Mouse (Mus musculus) WW6 (cell line): ENCODE results near the gene Pomt2.
"Not testable (repeated sequence)": the region's sequence is repeated elsewhere in the genome, so short reads cannot be mapped to it uniquely, and the experiment has no call there.

Experiments used
- DNase-seq: peaks from one replicate; pipeline ENCODE4 v3.0.0-alpha.2; 2013; ENCODE audit warnings: low read depth, low spot score

Gene Pomt2

GRCm38 (mm10) chr12:87147395-87148089 lies at the start of gene Pomt2:
Gene Pomt2, minus strand, starts transcription at chr12:87147968.
- peak; percentile 91 for DNase-seq

- no peak for DNase-seq
Observed at GRCm38 (mm10) chr12:87196310-87196709, 48.5 kb upstream of the Pomt2 start.

- no peak for DNase-seq
Observed at GRCm38 (mm10) chr12:87195069-87195468, 47.3 kb upstream of the Pomt2 start.

- DNase-seq, result no peak
Observed at GRCm38 (mm10) chr12:87193008-87193407, 45.2 kb upstream of the Pomt2 start.

GRCm38 (mm10) chr12:87177631-87178030 lies 29.9 kb upstream of the Pomt2 start:
- DNase-seq, result no peak

GRCm38 (mm10) chr12:87175194-87175946 lies 27.6 kb upstream of the Pomt2 start:
- DNase-seq, result no peak

- no peak for DNase-seq
Observed at GRCm38 (mm10) chr12:87160815-87161214, 13.0 kb upstream of the Pomt2 start.

- DNase-seq, result no peak
Observed at GRCm38 (mm10) chr12:87160310-87160709, 12.5 kb upstream of the Pomt2 start.

GRCm38 (mm10) chr12:87158099-87158498 lies 10.3 kb upstream of the Pomt2 start:
- no peak for DNase-seq

- no peak for DNase-seq
Observed at GRCm38 (mm10) chr12:87157361-87157760, 9.6 kb upstream of the Pomt2 start.

- DNase-seq, result not testable (repeated sequence)
Observed at GRCm38 (mm10) chr12:87154448-87154847, 6.7 kb upstream of the Pomt2 start.

GRCm38 (mm10) chr12:87149471-87149870 lies 1.7 kb upstream of the Pomt2 start:
- DNase-seq, result no peak

GRCm38 (mm10) chr12:87148136-87148535 lies 368 bp upstream of the Pomt2 start:
- DNase-seq, result no peak

GRCm38 (mm10) chr12:87146966-87147365 lies 802 bp downstream of the Pomt2 start, which contains the start of gene Gstz1:
Gene Gstz1, plus strand, starts transcription at chr12:87147165.
- peak; percentile 72 for DNase-seq

- no peak for DNase-seq
Observed at GRCm38 (mm10) chr12:87142156-87142555, 5.6 kb downstream of the Pomt2 start.

- DNase-seq, result no peak
Observed at GRCm38 (mm10) chr12:87138768-87139167, 9.0 kb downstream of the Pomt2 start.

GRCm38 (mm10) chr12:87138342-87138701 lies 9.4 kb downstream of the Pomt2 start:
- no peak for DNase-seq

GRCm38 (mm10) chr12:87137439-87138341 lies 10.1 kb downstream of the Pomt2 start:
- no peak for DNase-seq

GRCm38 (mm10) chr12:87132784-87133183 lies 15.0 kb downstream of the Pomt2 start:
- DNase-seq, result no peak

- no peak for DNase-seq
Observed at GRCm38 (mm10) chr12:87132210-87132609, 15.6 kb downstream of the Pomt2 start.

GRCm38 (mm10) chr12:87131619-87132018 lies 16.1 kb downstream of the Pomt2 start:
- no peak for DNase-seq

GRCm38 (mm10) chr12:87131181-87131580 lies 16.6 kb downstream of the Pomt2 start:
- no peak for DNase-seq
